Mouse (Mus musculus): ENCODE measurements around the gene Sh2d4b.

GRCm38 (mm10) chr14:40864811-40865514 is 28.1 kb downstream of the Sh2d4b start:
- TF ChIP-seq CTCF (IDR thresholded peaks at IDR 0.05; ENCODE audit: borderline replicate concordance, insufficient read depth, low read depth, low read length) (no peak), POLR2A (IDR thresholded peaks at IDR 0.05; ENCODE audit: borderline replicate concordance, insufficient read depth, low read length) (no peak)
